Mouse (Mus musculus): ENCODE data around the gene Prss29. TPM values are rescaled to one million over a fixed set of nuclear protein-coding genes. Genes with fewer than 3 reads are reported as not detected.

Prss29 gene
- polyA plus RNA-seq, 1 experiment from 2014 or later: not detected

Other genes starting within 250 kb of the Prss29 start
- 13.8 and 14.1 TPM in 2 replicates for gene Tmem204, start 235.1 kb upstream of the Prss29 start, polyA plus RNA-seq (2015; fragmentation: Nextera tagmentation; extraction: Ambion mirVana)
- 54.6 and 60.8 TPM in 2 replicates for gene Telo2, start 202.7 kb upstream of the Prss29 start, polyA plus RNA-seq (2015; fragmentation: Nextera tagmentation; extraction: Ambion mirVana)
- gene Ptx4, start 197.9 kb upstream of the Prss29 start, polyA plus RNA-seq (2015; fragmentation: Nextera tagmentation; extraction: Ambion mirVana): 0.49 TPM in 1 of 2 replicates, not detected in the other
- 28.9 and 34.3 TPM in 2 replicates for gene Clcn7, start 185.3 kb upstream of the Prss29 start, polyA plus RNA-seq (2015; fragmentation: Nextera tagmentation; extraction: Ambion mirVana)
- not detected in 2 replicates for gene Ccdc154, start 156.2 kb upstream of the Prss29 start, polyA plus RNA-seq (2015; fragmentation: Nextera tagmentation; extraction: Ambion mirVana)
- gene Gm38655, start 143.2 kb upstream of the Prss29 start, polyA plus RNA-seq (2015; fragmentation: Nextera tagmentation; extraction: Ambion mirVana): not detected in 2 replicates
- 33.8 and 34.1 TPM in 2 replicates for gene BC003965, start 134.1 kb upstream of the Prss29 start, polyA plus RNA-seq (2015; fragmentation: Nextera tagmentation; extraction: Ambion mirVana)
- gene Unkl, start 130.3 kb upstream of the Prss29 start, polyA plus RNA-seq (2015; fragmentation: Nextera tagmentation; extraction: Ambion mirVana): 16.0 and 17.6 TPM in 2 replicates
- gene Gnptg, start 78.5 kb upstream of the Prss29 start, polyA plus RNA-seq (2015; fragmentation: Nextera tagmentation; extraction: Ambion mirVana): 110 and 114 TPM in 2 replicates
- 57.4 and 58.2 TPM in 2 replicates for gene Tsr3, start 78.5 kb upstream of the Prss29 start, polyA plus RNA-seq (2015; fragmentation: Nextera tagmentation; extraction: Ambion mirVana)
- 23.4 and 26.0 TPM in 2 replicates for gene Baiap3, start 62.3 kb upstream of the Prss29 start, polyA plus RNA-seq (2015; fragmentation: Nextera tagmentation; extraction: Ambion mirVana)
- 409 and 435 TPM in 2 replicates for gene Ube2i, start 44.0 kb upstream of the Prss29 start, polyA plus RNA-seq (2015; fragmentation: Nextera tagmentation; extraction: Ambion mirVana)
- not detected in 2 replicates for gene Prss34, start 20.3 kb upstream of the Prss29 start, polyA plus RNA-seq (2015; fragmentation: Nextera tagmentation; extraction: Ambion mirVana)
- gene Prss28, start 10.0 kb upstream of the Prss29 start, polyA plus RNA-seq (2015; fragmentation: Nextera tagmentation; extraction: Ambion mirVana): not detected in 2 replicates
- not detected in 2 replicates for gene Tpsab1, start 26.9 kb downstream of the Prss29 start, polyA plus RNA-seq (2015; fragmentation: Nextera tagmentation; extraction: Ambion mirVana)
- gene Tpsb2, start 47.7 kb downstream of the Prss29 start, polyA plus RNA-seq (2015; fragmentation: Nextera tagmentation; extraction: Ambion mirVana): 0.19 and 2.1 TPM in 2 replicates
- gene Tpsg1, start 50.6 kb downstream of the Prss29 start, polyA plus RNA-seq (2015; fragmentation: Nextera tagmentation; extraction: Ambion mirVana): 0.43 and 0.55 TPM in 2 replicates
- gene Cacna1h, start 115.1 kb downstream of the Prss29 start, polyA plus RNA-seq (2015; fragmentation: Nextera tagmentation; extraction: Ambion mirVana): 5.9 and 6.2 TPM in 2 replicates
- 1.4 and 1.9 TPM in 2 replicates for gene Tekt4, start 136.0 kb downstream of the Prss29 start, polyA plus RNA-seq (2015; fragmentation: Nextera tagmentation; extraction: Ambion mirVana)
- gene Sstr5, start 178.6 kb downstream of the Prss29 start, polyA plus RNA-seq (2015; fragmentation: Nextera tagmentation; extraction: Ambion mirVana): 1.0 TPM in 2 replicates